Mouse (Mus musculus) intestine, embryonic 16.5 days (tissue): Measurements from ENCODE around the gene Cdh24. TPM values are rescaled to one million over a fixed set of nuclear protein-coding genes. Genes with fewer than 3 reads are reported as not detected.
"Not testable (repeated sequence)": the region's sequence is repeated elsewhere in the genome, so short reads cannot be mapped to it uniquely, and the experiment has no call there.

Experiments used
- ATAC-seq: fragments of 200-750 bp; cut with Nextera tagmentation; 2 replicates; pipeline ENCODE4 v1.8.0; 2017; ENCODE audit warnings: moderate TSS enrichment, moderate library complexity
- H3K27ac ChIP-seq: fragments of 300-500 bp; sonication (generic); 2 replicates; pipeline ENCODE4 v1.5.1; 2014; ENCODE audit warnings: mild to moderate bottlenecking, low read length
- H3K27me3 ChIP-seq: fragments of 300-500 bp; sonication (generic); replicated peaks from 2 replicates; pipeline ENCODE4 v1.6.1; 2014; ENCODE audit warnings: low read length, control low read depth, mixed read lengths; ENCODE audit not compliant: control insufficient read depth, insufficient read depth
- H3K36me3 ChIP-seq: fragments of 300-500 bp; sonication (generic); 2 replicates; pipeline ENCODE4 v1.6.1; 2014; ENCODE audit warnings: low read length, control low read depth; ENCODE audit not compliant: control insufficient read depth, insufficient read depth
- H3K4me1 ChIP-seq: fragments of 300-500 bp; sonication (generic); 2 replicates; pipeline ENCODE4 v1.6.1; 2014; ENCODE audit warnings: low read length, control low read depth, mixed read lengths; ENCODE audit not compliant: control insufficient read depth, insufficient read depth
- H3K4me2 ChIP-seq: fragments of 300-500 bp; sonication (generic); 2 replicates; pipeline ENCODE4 v1.6.1; 2014; ENCODE audit warnings: low read depth, low read length, control low read depth
- H3K4me3 ChIP-seq: fragments of 300-500 bp; sonication (generic); 2 replicates; pipeline ENCODE4 v1.5.1; 2014; ENCODE audit warnings: mild to moderate bottlenecking, low read length
- H3K9ac ChIP-seq: fragments of 300-500 bp; sonication (generic); 2 replicates; pipeline ENCODE4 v1.6.1; 2014; ENCODE audit warnings: low read depth, low read length
- H3K9me3 ChIP-seq: fragments of 300-500 bp; sonication (generic); 2 replicates; pipeline ENCODE4 v1.6.1; 2016; ENCODE audit warnings: low read length, control low read depth; ENCODE audit not compliant: control insufficient read depth
- WGBS: fragments of 180-500 bp; shearing (Covaris S2); extraction: QIAGEN DNeasy Blood & Tissue Kit; methylation state at CpG from one replicate; pipeline ENCODE4 v1.1.7; 2014; 5-methylcytosine and 5-hydroxymethylcytosine counted together
- polyA plus RNA-seq: library from polyadenylated mRNA; unstranded; fragments of >200 nt; fragmentation: Nextera tagmentation; extraction: Ambion mirVana; gene quantifications from 2 replicates; pipeline ENCODE4 v1.2.1, GENCODE M21; 2015

The Cdh24 gene
- polyA plus RNA-seq, 1 experiment from 2014 or later = 1.7 TPM

- Histone ChIP-seq H3K36me3 (peaks cover 7% of the 10 kb centered on the region; the same call in 1 of the 2 replicates), H3K4me1 (peaks cover 5% of the 10 kb centered on the region; the same call in 1 of the 2 replicates), H3K9me3 (no peaks in the 10 kb centered on the region), H3K27me3 (no peaks in the 10 kb centered on the region), H3K4me2 (no peak overlapping the region), H3K27ac (no peak overlapping the region), H3K4me3 (no peak overlapping the region), H3K9ac (no peak overlapping the region)
- no peak for ATAC-seq
- WGBS = 92% methylated on average over 16 of the region's 16 CpGs
Measured at GRCm38 (mm10) chr14:54616226-54616825, 24.8 kb downstream of the Cdh24 start.

DNA sequence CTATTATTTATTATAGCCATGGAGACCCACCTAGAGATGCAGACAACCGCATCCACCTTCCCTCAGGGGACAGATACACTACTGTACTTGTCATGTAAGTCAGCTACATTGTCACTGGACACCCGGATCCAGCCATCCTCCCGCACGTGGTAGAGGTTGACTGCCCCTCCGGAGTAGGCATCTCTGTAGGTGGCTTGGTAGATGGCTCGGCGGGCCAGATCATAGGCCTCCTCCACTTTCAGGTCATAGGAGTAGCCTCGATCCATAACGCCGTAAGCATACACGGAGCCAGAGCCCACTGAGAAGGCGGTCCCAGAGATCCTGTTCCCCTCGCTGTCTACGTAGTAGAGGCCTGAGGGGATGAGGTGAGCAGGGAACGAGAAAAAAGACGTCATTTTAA, 27.0 kb downstream of the Cdh24 start:
- WGBS = 92% methylated on average over 16 of the region's 16 CpGs
- H3K4me1 ChIP-seq, H3K36me3 ChIP-seq, H3K27ac ChIP-seq, ATAC-seq, H3K27me3 ChIP-seq, H3K9ac ChIP-seq, H3K4me3 ChIP-seq, H3K9me3 ChIP-seq, H3K4me2 ChIP-seq: not testable (repeated sequence)

DNA sequence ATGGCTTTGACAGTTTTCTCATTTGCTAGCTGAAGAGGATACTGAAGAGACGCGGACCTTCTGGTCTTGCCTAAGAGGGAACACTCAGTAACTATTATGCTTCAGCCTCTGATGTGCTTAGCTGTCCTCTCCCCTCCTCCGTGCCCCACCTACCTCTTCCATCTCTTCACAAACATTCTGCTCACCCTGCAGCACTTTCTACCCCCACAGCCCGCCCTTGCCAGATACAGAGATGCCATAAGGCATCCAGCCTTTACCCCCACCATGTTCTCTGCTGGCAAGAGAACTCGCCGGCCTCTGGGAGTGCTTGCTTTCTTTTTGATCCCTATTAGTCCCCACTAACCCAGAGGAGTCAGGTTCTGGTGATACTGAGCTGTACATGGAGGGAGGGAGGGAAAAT, 30.5 kb downstream of the Cdh24 start:
- Histone ChIP-seq H3K36me3 (peaks cover 5% of the 10 kb centered on the region; the same call in 1 of the 2 replicates), H3K9ac (no peak overlapping the region), H3K4me3 (no peak overlapping the region), H3K4me1 (no peaks in the 10 kb centered on the region), H3K27ac (no peak overlapping the region), H3K4me2 (no peak overlapping the region), H3K9me3 (no peaks in the 10 kb centered on the region), H3K27me3 (no peaks in the 10 kb centered on the region)
- 86% methylated on average over 6 of the region's 6 CpGs for WGBS
- no peak for ATAC-seq

DNA sequence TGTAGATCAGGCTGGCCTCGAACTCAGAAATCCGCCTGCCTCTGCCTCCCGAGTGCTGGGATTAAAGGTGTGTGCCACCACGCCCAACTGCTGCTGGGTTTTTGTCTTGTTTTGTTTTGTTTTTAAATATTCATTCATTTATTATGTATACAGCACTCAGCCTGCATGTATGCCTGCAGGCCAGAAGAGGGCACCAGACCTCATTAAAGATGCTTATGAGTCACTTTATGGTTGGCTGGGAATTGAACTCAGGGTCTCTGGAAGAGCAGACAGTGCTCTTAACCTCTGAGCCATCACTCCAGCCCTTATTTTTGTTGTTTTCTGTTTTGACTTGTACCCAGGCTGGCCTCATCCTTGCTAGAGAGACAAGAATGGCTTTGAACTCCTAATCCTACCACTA, 31.2 kb downstream of the Cdh24 start:
- 85% methylated on average over 4 of the region's 4 CpGs for WGBS
- H3K4me3 ChIP-seq = no peak overlapping the region
- no peaks in the 10 kb centered on the region for H3K27me3 ChIP-seq
- no peaks in the 10 kb centered on the region for H3K9me3 ChIP-seq
- H3K27ac ChIP-seq = no peak overlapping the region
- 0 out of 2 replicates have a peak, but pooled peaks cover 2% of the 10 kb centered on the region for H3K36me3 ChIP-seq
- H3K9ac ChIP-seq = no peak overlapping the region
- no peaks in the 10 kb centered on the region for H3K4me1 ChIP-seq
- no peak for ATAC-seq
- no peak overlapping the region for H3K4me2 ChIP-seq

GRCm38 (mm10) chr14:54609245-54609644, 31.9 kb downstream of the Cdh24 start:
- Histone ChIP-seq H3K9me3 (no peaks in the 10 kb centered on the region), H3K9ac (no peak overlapping the region), H3K36me3 (0 out of 2 replicates have a peak, but pooled peaks cover 2% of the 10 kb centered on the region), H3K27ac (no peak overlapping the region), H3K4me3 (no peak overlapping the region), H3K4me1 (no peaks in the 10 kb centered on the region), H3K4me2 (no peak overlapping the region), H3K27me3 (no peaks in the 10 kb centered on the region)
- 56% methylated on average over 4 of the region's 4 CpGs for WGBS
- ATAC-seq = no peak

DNA sequence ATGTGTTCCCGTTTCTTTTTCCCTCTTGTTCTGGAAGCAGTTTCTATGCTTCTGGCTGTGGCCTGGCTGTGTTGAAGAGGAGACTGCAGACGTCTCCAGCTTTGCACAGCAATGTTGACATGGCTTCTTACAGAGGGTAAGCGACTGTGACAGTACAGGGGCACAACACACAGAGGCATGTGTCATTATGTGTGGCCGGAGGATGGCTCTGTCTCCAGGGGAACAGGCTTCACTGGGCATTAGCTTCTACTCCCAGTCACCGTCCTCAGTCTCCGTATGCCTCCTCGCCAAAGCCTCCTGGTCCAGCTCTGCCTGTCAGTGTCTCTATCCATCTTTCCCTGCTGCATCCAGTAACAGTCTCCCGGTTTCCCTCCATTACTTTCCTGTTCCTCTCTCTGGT, 33.9 kb downstream of the Cdh24 start:
- H3K9me3 ChIP-seq = no peaks in the 10 kb centered on the region
- peaks cover 6% of the 10 kb centered on the region; the same call in 1 of the 2 replicates for H3K4me1 ChIP-seq
- WGBS = 53% methylated on average over 8 of the region's 8 CpGs
- H3K9ac ChIP-seq = no peak overlapping the region
- no peak for ATAC-seq
- H3K4me2 ChIP-seq = no peak overlapping the region
- H3K4me3 ChIP-seq = no peak overlapping the region
- H3K36me3 ChIP-seq = 0 out of 2 replicates have a peak, but pooled peaks cover 2% of the 10 kb centered on the region
- H3K27ac ChIP-seq = no peak overlapping the region
- H3K27me3 ChIP-seq = no peaks in the 10 kb centered on the region

GRCm38 (mm10) chr14:54605752-54606321, 35.3 kb downstream of the Cdh24 start, which contains the start of gene 4931414P19Rik:
TSS of gene 4931414P19Rik (minus strand) at chr14:54605993.
- Histone ChIP-seq H3K4me2 (peak within 1 kb of the TSS; percentile 79), H3K36me3 (no peaks in the 10 kb centered on the region), H3K4me3 (peak within 1 kb of the TSS; percentile 61), H3K9me3 (no peaks in the 10 kb centered on the region), H3K4me1 (peaks cover 6% of the 10 kb centered on the region; the same call in 1 of the 2 replicates), H3K27ac (peak within 1 kb of the TSS; percentile 78), H3K9ac (peak within 1 kb of the TSS; percentile 76), H3K27me3 (no peaks in the 10 kb centered on the region)
- under 1% methylated on average over 39 of the region's 39 CpGs for WGBS
- peak; percentile 56 for ATAC-seq

DNA sequence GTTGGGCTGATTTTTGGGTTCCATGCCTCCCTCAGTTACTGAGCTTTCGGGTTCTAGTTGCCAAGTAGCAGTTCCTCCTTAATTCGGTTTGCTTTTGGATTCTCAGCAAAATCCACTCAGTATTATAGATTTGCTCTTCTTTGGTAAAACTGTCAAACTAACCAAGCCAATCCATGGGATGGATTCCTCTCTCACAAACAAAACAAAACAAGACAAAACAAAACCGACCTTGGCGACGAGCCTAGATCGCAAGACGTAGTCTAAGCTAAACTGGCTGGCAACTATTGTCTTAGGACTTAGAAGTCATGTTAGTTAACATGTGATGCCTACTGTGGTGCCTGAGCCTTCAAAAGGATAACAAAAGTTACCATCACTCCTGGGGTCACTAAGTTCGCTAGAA, 37.5 kb downstream of the Cdh24 start:
- Histone ChIP-seq H3K9ac (peak overlapping the region; percentile 89; the same call in 1 of the 2 replicates), H3K27ac (peak overlapping the region; percentile 87), H3K4me1 (peaks cover 6% of the 10 kb centered on the region; the same call in 1 of the 2 replicates), H3K4me2 (peak overlapping the region; percentile 50; the same call in 1 of the 2 replicates), H3K9me3 (no peaks in the 10 kb centered on the region), H3K4me3 (peak overlapping the region; percentile 77), H3K27me3 (no peaks in the 10 kb centered on the region), H3K36me3 (no peaks in the 10 kb centered on the region)
- WGBS = 83% methylated on average over 8 of the region's 8 CpGs
- no peak for ATAC-seq

DNA sequence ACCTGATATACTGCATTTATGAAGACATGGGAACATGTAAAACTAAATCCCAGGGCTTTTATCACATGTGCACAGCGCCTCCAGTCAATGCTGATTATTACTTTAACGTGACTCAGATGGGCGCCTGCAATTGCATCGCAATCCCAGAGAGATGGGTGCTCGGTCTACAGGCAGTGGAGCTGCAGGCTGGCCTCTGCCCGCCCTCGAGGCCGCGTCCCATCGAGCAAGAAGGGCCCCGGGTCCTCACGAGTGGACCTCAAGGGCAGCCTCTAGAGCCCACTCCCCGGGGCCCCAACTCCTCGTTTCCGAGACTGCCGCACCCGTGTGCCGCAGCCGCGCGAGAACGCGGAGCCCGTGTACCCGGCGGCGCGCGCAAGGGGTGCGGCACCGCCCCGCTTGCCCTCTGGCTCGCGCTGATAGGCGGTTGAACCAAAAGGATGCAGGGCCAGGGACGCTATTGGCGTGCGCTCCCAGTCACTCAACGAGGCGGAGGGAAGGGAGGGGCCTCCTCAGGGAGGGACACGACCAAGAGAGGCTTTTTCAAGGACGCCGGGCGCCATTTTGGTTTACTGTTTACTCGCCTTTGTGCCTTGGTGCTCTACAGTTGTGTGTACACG, 38.0 kb downstream of the Cdh24 start:
- H3K4me1 ChIP-seq = peaks cover 6% of the 10 kb centered on the region; the same call in 1 of the 2 replicates
- peak overlapping the region; percentile 77 for H3K4me3 ChIP-seq
- no peaks in the 10 kb centered on the region for H3K9me3 ChIP-seq
- peak overlapping the region; percentile 97 for H3K27ac ChIP-seq
- H3K36me3 ChIP-seq = no peaks in the 10 kb centered on the region
- peak; percentile 99 for ATAC-seq
- under 1% methylated on average over 46 of the region's 46 CpGs for WGBS
- H3K9ac ChIP-seq = peak overlapping the region; percentile 89
- peak overlapping the region; percentile 50 for H3K4me2 ChIP-seq
- no peaks in the 10 kb centered on the region for H3K27me3 ChIP-seq
